Mouse (Mus musculus) ES-Bruce4 (cell line): ENCODE measurements around the gene Tenm2.

Experiments used
- CTCF ChIP-seq: IDR thresholded peaks from one replicate; pipeline ENCODE4 v1.8.1; 2011; ENCODE audit warnings: low read depth, low read length
- EP300 ChIP-seq: IDR thresholded peaks from 2 replicates; pipeline ENCODE4 v1.6.1; 2011; ENCODE audit warnings: low read depth, low read length; ENCODE audit not compliant: insufficient read depth
- POLR2A ChIP-seq: IDR thresholded peaks from one replicate; pipeline ENCODE4 v1.8.1; 2011; ENCODE audit warnings: low read length; ENCODE audit not compliant: insufficient read depth

DNA sequence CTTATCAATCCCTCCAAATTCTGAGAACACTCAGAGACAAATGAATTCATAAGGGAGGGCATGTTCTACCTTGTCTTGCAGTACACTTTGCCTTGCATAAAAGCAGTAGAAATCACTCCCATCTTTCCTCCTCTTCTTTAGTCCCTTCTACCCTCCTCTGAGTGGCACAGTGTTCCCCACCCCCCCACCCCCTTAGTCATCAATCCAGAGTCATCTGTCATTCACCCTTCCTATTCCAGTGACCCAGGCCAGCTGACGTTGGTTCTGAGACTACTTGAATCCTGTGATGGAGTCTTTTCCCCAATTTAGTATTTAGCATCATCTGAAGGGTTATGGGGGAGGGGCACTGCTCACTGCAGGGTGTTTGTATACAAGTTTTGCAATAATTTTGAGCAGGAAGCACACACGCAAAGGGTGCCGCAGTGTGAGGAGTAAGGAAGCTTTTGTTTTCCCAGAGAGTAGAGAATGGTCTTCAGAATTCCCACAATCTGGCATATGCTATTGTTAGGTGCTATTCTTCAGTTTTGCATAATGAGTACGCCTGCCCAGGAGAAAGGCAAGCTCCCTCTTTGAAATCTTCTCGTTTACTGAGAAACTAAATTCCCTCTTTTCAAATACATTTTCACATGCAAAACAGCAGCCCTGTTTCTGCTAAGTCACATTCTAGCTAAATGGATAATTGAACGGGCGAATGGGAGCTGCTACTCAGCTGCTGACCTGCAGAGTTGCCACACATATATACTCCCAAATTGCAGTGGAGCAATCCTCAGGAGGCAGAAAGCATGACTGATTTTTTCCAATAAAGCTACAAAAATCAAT, 1115.0 kb downstream of the Tenm2 start:
- TF ChIP-seq CTCF = no peak
- TF ChIP-seq EP300 = no peak
- no peak for TF ChIP-seq POLR2A
